Mouse (Mus musculus) layer of hippocampus, adult 9-10 months (tissue): Measurements from ENCODE around the gene Gm20388.
"Not testable (repeated sequence)": the region's sequence is repeated elsewhere in the genome, so short reads cannot be mapped to it uniquely, and the experiment has no call there.

Experiments
- DNase-seq: peaks from one replicate; pipeline ENCODE4 v3.0.0; 2022; ENCODE audit warnings: low spot score

The Gm20388 gene

DNA sequence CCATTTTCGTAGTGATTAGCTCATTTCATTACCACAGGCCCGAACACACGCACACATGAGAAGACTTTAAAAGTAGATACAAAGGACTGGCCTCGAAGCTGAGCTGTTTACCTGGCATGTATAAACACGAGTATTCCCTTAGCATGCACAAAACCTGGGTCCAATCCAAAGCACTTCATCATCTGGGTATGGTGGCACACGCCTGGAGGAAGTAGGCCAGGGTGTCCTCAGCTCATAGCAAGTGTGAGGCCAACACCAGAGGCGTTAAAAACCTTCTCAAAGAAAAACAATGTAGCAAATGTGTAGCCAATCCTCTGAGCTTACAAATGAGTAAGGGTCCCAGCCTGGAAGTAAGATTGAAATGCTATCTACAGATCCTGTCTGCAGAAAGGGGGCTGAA lies 3103.8 kb downstream of the Gm20388 start:
- DNase-seq: no peak

DNA sequence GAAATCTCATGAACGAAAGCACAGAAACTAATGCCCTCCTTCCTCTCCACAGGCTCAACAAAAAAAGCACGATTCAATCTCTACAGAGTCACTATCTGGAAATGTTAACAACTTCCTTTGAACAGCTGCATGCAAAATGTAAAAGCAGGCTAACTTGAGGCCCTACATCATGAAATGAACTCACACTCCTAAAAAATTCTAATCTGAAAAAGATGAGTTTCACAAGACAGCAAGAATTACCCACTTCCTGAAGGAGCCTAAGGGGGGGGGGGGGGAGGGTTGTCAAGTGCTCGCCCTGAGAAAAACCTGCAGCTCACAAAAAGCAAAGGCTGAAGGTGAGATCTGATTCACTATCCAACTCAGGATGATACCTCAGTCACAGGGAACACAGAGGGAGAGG lies 3104.4 kb downstream of the Gm20388 start:
- no peak for DNase-seq

DNA sequence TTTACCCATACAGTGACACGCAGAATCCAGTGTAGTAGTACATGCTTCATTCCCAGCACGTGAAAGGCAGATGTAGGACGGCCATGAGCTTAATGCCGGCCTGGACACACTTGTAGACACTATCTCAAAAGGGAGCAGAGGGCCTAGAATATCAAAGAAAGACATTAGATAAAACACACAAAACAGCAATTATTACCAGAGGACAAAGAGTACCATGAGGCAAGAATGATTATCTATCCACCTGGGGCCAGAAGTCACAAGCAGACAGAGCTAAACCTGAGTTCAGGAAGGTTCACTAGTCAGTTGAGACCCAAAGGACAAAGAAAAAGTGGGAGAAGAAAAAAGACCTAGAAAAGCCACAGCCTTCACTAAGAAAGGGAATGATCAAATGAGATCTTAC lies 3106.5 kb downstream of the Gm20388 start:
- DNase-seq: no peak

DNA sequence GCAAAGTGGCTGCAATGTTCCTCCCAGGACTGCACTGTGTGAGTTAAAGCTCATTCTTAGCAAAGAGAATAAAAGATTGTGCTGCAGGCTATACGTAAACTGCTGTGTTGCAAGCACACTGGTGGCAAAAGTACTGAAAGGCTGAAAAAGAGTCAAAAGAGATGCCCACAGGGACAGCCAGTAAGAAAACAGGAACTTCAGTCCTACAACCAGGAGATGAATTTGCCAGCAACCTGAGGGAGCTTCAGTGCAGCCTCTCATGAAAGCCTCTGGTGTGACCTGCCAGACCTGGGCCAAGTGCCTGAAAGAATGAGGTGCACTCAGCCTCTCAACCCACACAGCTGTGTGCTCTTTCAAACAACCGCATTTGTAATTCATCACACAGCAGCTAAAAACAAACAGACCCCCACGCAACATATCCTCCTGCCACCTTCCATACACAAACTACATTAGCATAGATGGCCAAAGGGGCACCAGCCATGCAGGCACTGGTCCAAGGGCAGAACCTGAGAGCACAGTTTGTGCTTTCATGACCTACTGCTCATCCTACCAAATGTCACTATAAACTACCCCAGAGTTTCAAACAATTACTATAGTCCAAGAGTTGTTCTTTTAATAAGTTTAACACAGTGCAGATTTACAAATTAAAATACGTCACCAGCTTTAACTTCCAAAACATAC lies 3108.0 kb downstream of the Gm20388 start:
- no peak for DNase-seq

DNA sequence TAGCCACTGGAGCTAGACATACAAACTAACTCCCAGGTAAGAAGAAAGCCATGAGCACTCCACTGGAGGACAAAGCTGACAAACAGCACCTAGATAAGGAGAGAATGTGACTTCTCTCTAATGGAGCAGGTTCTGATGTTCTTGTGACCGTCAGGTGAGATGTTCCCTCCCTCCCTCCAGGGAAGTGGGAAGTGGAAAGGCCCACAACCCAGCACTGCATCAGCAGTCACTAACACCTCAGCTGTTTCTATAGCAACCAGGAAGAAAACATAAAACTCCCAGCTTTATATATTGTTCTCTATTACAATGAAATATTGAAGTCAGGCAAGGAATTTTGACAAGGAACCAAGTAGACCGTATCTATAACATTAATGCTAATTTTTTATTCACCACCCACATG lies 3109.4 kb downstream of the Gm20388 start:
- no peak for DNase-seq

DNA sequence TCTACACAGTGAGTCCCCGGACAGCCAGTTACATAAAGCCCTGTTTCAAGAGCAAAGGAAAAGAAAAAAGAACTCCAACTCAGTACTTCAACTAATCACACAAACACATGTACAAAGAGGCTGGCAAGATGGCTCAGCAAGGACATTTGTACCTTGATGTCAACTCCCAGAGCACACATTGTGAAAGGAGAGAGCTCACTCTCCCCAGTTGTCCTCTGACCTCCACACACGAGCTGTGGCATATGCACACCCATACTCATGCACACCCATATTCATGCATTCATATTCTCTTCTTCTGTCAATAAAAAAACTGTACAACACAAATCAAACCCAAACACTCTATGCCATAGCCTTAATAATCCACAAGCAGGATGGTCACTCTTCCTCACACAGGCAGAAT lies 3110.2 kb downstream of the Gm20388 start:
- DNase-seq: no peak

DNA sequence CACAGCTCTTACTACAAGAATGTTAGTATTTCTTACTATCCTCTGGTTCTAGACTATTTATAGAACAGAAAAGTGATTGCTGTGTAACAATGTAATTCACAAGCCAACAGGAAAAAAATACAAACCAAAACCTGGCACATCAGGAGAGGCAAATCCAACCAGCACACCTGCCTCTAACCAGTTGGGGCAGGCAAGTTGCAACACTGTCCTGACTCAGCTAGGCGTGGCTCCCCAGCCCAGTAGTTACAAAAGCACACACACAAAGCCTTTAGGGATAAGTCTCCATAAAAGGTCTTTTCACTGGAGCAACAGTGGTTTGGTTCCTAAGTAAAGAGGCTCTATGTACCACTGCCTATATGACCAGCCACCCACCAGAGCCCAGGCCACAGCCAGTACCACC lies 3110.6 kb downstream of the Gm20388 start:
- DNase-seq: no peak

DNA sequence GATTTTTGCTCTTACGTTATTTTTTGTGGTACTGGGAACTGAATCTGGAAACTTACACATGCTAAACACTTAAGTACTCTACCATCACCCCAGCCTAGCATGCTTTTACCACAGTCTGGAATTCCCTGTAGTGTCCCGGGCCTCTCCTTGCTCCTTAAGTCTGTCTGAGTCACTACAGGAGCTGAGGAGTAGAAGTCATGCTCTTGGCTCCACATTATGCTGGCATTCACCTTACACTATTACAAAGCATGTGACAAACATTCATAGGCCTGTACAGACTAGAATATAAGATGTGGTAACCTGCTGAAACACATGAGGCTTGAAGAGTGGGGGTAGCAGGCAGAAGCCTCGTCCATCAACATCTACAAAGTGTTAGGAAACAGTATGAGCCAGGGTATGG lies 3112.1 kb downstream of the Gm20388 start:
- no peak for DNase-seq

DNA sequence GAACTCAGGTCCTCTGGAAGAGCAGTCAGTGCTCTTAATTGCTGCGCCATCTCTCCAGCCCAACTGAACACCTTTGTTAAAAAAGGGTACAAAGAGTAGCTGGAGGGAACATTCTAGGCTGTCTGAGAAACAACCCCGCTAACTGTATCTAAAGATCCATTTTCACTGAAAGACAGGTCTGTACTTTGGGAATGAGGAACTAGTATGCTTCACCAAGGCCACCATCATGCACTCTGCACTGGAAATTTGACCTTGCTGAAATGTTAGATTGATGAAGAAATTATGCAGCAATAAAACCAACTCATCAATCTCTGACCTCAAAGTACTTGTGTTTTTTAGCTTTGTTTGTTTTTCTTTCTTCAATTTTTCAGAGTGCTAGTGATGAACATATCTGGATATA lies 3113.6 kb downstream of the Gm20388 start:
- no peak for DNase-seq

DNA sequence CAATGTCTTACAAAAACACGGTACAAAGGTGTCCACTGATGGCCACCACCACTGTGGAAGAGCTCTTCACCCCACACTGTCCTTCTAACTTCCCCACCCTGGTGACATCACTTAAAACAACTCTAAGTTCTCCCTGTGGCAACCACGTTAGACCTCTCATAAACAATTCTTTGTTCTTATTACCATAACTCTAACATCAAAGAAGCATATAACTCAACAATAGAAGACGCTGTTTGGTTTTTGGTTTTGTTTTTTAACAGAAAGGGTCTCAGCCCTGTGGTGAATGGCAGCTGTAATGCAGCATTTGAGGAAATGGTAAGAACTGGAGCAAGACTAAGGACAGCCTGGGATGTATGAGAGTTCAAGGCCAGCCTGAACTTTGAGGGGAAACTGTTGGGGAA lies 3115.3 kb downstream of the Gm20388 start:
- DNase-seq: no peak

DNA sequence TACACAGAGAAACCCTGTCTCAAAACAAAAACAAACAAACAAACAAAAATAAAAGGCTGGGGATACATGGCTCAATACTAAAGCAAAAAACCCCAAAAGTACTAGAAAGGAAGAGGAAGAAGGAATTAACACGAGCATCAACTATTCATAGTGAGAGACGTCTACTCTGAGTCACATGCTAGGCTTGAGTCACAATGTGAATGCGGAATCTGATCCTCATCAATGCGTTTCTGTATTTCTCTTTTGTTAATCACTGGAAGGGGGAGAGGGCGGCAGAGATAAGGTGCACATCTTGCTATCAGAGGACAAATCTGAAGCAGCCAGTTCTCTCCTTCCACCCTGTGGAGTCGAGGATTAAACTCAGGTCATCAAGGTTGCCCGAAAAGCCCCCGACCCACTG lies 3117.1 kb downstream of the Gm20388 start:
- no peak for DNase-seq

DNA sequence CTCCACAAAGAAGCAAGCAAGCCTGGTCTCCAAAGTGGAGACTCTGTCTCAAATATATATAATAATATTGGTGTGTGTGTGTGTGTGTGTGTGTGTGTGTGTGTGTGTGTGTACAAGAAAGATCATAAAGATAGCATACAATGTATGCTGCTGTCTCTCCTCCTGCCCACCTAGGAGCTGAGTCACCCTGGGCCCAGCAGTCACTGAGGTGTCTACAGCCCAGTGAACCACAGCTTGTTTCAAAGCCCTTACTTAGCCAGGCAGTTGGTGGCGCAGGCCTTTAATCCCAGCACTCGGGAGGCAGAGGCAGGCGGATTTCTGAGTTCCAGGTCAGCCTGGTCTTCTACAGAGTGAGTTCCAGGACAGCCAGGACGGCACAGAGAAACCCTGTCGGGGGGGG lies 3119.4 kb downstream of the Gm20388 start:
- not testable (repeated sequence) for DNase-seq

DNA sequence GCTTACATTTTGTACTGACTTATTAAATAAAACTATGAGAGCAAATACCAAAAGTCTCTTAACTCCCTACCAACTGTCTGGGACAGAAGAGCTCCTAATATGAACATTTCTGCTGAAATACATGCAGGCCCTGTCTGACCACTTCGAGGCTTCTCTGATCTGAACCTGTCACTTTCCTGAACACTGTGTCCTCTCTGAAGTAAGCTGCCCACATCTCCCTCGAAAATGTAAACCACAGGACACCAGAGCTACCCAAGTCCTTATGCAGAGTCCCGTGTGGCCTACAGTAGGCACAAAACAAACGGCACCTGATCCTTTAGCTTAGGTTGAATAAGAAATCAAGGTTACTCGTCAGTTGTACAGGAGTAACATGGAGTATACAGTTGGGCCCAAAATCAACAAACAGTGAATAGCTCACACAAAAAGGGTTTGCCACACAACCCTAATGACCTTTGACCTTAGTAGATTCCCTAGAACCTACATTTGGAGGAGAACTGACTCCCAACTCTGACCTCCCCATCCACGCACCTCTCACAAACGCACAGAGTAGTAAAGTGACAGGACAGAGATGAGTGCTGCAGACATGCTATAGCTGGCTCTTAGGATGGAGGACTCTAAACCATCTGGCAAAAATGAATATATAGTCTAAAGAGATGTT lies 3120.8 kb downstream of the Gm20388 start:
- DNase-seq: no peak

DNA sequence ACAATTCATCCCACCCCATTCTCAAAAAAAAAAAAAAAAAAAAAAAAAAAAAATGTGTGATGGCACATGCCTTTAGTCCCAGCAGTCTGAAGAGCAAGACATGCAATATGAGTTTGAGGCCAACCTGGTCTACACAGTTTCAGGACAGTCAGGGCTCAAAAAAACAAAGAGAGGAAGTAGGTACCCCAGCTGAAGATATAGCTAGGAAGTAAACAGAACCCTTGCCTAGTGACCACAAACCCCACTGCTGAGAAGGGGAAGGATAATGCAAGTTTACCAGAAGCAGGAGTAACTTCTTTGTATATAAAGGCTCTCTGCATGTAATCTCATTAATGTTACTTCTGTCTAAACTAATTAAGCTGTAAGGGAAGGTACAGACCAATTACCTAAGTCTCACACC lies 3122.1 kb downstream of the Gm20388 start:
- no peak for DNase-seq

DNA sequence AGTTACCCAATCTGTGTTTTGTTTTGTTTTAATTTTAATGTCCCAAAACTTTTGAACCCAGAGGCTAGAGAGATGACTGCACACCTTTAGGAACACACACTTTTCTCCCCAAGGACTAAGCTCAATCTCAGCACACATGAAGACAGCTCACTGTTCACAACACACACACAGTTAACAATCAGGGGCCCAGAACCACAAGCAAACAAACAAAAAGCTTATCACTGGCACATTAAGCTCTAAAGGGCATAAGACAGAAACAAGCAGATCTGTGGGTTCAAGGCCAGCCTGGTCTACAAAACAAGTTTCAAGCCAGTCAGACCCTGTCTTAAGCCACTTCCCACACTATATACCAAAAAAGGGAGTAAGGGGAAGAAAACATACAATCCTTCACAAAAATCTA lies 3122.8 kb downstream of the Gm20388 start:
- DNase-seq: no peak

DNA sequence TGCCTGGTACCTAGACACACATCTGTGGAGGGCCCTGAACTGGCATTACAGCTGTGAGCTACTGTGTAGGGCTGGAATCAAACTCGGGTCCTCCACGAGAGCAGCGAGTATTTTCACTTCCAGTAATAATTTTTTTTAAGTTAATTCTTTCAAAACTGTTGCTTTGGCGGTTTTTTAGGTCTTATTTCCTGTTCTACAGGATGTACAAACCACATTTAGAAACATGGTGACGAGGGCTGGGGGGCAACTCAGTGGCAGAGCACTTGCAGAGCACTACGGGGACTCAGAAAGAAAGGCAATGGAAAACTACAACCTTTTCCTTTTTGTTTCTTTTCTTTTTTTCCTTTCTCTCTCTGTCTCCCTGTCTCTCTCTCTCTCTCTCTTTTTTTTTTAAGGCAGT lies 3123.5 kb downstream of the Gm20388 start:
- no peak for DNase-seq

DNA sequence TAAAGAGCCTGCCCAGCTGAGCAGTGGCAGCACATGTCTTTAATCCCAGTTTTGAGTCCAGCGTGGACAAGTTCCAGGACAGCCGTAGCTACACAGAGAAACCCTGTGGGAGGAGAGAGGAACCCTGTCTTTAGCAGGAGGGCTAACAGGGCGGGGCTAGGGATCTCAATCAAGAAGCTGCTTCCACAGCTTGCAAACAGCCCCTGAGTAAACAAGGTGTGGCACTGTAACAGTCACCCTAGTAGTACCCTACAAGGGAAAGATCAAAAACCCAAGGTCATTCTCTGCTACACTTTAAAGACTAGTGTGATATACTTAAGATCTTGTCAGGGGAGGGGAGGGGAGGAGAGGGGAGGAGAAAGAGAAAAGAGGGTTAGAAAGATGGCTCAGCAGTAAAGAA lies 3126.3 kb downstream of the Gm20388 start:
- no peak for DNase-seq

DNA sequence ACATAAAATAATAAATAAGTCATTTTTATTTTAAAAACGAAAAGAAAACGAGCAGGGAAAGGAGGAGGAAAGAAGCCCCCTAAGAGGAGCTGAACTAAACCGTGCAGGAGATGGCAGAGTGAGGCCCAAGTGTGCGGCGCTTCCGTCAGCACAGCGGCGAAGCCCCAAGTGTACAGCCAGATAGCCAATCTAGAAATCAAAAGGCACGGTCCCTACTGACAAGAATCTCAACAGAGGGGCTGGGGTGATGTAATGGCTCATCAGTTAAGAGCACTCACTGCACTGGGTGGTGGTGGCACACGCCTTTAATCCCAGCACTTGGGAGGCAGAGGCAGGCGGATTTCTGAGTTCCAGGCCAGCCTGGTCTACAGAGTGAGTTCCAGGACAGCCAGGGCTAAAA lies 3126.8 kb downstream of the Gm20388 start:
- DNase-seq: no peak

DNA sequence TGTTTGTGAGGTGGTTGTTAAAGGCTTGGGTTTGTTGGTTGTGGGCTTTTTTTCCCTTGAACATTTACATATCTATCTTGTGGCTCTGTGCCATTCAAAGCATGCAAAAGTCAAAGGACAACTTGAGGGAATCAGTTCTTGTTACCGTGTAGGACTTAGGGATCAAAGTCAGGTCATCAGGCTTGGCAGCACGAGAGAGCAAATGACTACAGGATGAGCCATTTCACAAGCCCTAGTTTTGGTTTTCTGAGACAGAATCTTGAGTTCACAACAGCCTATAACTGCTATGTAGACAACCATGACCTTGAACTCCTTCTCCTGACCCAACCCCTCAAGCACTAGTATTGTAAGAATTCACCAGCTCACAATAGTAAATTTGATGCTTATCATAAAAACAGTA lies 3127.7 kb downstream of the Gm20388 start:
- no peak for DNase-seq

DNA sequence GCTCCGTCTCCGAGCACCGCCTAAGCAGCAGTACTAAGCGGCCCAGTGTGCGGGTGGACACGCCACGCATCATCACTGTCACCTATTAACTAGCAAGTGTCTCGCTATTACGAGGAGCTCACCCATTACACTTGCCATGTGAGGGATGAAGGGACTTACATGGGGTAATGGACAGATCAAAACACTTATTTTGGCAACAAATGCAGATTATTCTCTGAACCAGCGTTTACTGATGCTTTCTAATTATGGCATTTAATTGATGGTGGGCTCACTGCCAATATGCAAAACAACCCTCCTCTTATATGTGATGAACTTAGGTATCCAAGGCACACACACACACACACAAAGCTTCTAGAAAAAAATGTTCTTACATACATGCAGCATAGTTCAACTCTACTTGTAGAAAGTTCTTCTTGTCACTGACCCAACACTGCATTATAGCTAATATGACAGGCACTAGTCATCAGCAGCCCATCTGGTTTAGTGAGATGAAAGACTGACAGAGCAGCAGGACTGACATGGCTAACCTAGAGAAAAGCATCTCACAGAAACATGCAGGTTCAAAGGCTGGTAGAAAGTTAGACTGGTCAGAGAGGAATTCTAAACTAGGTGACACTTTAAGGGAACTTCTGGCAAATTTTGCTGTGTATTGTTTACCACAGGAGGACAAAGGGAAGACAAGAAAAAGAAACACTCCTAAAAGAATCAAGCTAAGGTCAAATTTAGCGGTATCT lies 3128.9 kb downstream of the Gm20388 start:
- no peak for DNase-seq

DNA sequence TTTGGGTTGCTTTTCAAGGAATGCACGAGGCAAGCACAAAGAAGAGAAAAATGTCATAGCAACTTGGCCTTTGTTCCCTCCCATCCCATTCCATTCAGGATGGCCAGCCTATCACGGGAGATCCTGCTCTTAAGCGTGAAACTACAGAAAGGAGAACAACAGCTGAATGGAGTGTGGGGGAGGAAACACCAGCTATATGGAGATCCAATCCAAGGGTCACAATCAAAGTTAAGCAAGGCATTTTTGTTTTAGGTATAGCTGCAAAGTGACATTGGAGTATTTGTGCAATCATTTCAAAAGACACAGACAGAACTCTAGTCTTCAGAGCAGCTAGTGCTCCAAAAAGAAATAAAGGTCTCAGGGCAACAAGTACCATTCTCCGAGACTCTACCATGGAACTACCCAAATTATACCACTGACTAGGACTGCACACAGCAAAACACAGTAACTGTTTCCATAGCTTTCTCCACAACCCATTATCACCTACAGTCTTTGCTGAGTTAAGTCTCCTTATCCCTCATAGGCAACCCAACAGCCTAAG lies 3129.5 kb downstream of the Gm20388 start:
- no peak for DNase-seq

DNA sequence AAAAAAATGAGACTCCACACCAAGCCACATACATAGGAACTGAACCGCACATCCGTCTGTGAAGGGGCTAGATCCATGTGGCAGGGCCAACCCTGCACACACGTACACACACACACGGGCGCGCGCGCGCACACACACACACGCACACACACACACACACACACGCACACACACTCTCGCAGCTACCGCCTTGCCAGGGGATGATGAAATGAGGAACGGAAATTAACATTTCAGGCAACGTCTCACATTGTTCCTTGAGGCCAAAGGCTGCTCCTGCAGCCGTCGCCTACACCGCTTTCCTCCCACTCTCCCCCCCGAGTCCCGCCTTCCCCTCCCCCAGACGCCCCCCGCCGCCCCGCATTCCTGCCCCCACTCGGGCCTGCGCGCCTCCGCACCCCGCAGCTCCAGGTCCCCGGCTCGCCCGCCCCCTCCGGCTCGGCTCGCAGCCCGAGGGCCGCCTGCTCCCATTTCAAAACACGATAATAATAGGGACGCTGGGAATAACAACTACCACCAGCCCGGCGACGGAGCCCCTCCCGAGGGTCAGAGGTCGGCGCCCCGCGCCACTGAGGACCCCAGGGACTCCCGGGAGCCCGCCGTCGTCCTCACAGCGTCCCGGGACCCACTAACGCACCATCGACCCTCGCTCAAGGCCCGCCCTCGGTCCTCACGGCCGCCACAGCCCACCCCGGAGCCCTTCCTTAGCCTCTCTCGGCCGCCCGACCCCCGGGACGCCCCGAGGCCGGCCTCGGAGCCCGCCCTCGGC lies 3130.6 kb downstream of the Gm20388 start:
- DNase-seq: no peak

DNA sequence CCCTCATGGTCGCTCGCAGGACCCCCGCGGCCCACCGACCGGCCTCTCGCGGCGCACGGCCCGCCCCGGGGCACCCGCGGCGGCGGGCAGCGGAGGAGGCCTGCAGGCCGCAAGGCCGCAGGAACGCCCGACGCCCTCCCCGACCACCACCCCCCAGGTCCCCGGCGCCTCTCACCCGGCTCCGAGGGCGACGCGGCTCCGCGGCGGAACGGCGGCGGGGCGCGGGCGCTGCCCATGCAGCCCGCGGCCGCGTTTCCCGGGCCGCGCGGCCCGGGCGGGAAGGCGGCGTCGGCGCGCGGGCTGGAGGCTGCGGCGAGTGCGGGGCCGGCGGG lies 3131.1 kb downstream of the Gm20388 start:
- DNase-seq: no peak
